Mouse (Mus musculus): ENCODE results near the gene Clec4g. TPM values are rescaled to one million over a fixed set of nuclear protein-coding genes. Genes with fewer than 3 reads are reported as not detected.

Clec4g gene
- polyA plus RNA-seq, 2 experiments, result 2.8 to 3.6 TPM

GRCm38 (mm10) chr8:3711646-3712045, 8.8 kb downstream of the Clec4g start:
- 4% methylated on average over 2 of the region's 2 CpGs for WGBS (ENCODE audit: insufficient replicate concordance)
- DNase-seq (ENCODE audit: low read depth in 3 of 3, low spot score in 3 of 3), result no peak
- ATAC-seq (ENCODE audit: insufficient read depth), result no peak; the same call in 1 of the 2 replicates
- Histone ChIP-seq H3K27me3 (ENCODE audit: control insufficient read depth, insufficient read depth, low read length) (no peaks in the 10 kb centered on the region), H3K9me3 (ENCODE audit: control insufficient read depth, low read length) (no peaks in the 10 kb centered on the region), H3K4me1 (replicated peaks; ENCODE audit: control insufficient read depth in 2 of 2, insufficient read depth in 2 of 2, low read length in 1 of 2) (peaks cover 0 to 12% of the 10 kb centered on the region in 2 experiments; a peak in 2 of 4 replicates), H3K27ac (no peak overlapping the region), H3K4me3 (ENCODE audit: insufficient read depth in 1 of 2, low read depth in 2 of 2, low read length in 2 of 2) (no peak overlapping the region), H3K36me3 (replicated peaks; ENCODE audit: control insufficient read depth, insufficient read depth, low read depth) (no peaks in the 10 kb centered on the region), H3K4me2 (ENCODE audit: low read depth) (peak overlapping the region; percentile 22; the same call in 1 of the 2 replicates), H3K9ac (replicated peaks) (no peak overlapping the region)
- no peak for TF ChIP-seq EP300 (IDR thresholded peaks at IDR 0.05; ENCODE audit: low read depth)
- no peak for TF ChIP-seq CTCF (IDR thresholded peaks at IDR 0.05; ENCODE audit: low read depth)

- no peaks in the 10 kb centered on the region for H3K27me3 ChIP-seq (ENCODE audit: control insufficient read depth, insufficient read depth, low read length)
- H3K36me3 ChIP-seq (replicated peaks; ENCODE audit: control insufficient read depth, insufficient read depth, low read depth), result no peaks in the 10 kb centered on the region
- H3K27ac ChIP-seq, result no peak overlapping the region
- no peak overlapping the region for H3K4me2 ChIP-seq (ENCODE audit: low read depth)
- no peak for ATAC-seq (ENCODE audit: insufficient read depth)
- WGBS (ENCODE audit: insufficient replicate concordance), result 55% methylated on average over 3 of the region's 3 CpGs
- TF ChIP-seq EP300 (IDR thresholded peaks at IDR 0.05; ENCODE audit: low read depth), result no peak
- no peak for TF ChIP-seq CTCF (IDR thresholded peaks at IDR 0.05; ENCODE audit: low read depth)
- H3K9me3 ChIP-seq (ENCODE audit: control insufficient read depth, low read length), result no peaks in the 10 kb centered on the region
- H3K4me3 ChIP-seq (ENCODE audit: insufficient read depth in 1 of 2, low read depth in 2 of 2, low read length in 2 of 2), result no peak overlapping the region
- no peak overlapping the region for H3K9ac ChIP-seq (replicated peaks)
- DNase-seq (ENCODE audit: low read depth in 3 of 3, low spot score in 3 of 3), result no peak
- H3K4me1 ChIP-seq (replicated peaks; ENCODE audit: control insufficient read depth in 2 of 2, insufficient read depth in 2 of 2, low read length in 1 of 2), result peaks cover 0 to 12% of the 10 kb centered on the region in 2 experiments; a peak in 2 of 4 replicates
Measured at GRCm38 (mm10) chr8:3710312-3710711, 10.1 kb downstream of the Clec4g start.

- WGBS (ENCODE audit: insufficient replicate concordance), result 59% methylated on average over 7 of the region's 7 CpGs
- Histone ChIP-seq H3K27me3 (ENCODE audit: control insufficient read depth, insufficient read depth, low read length) (no peaks in the 10 kb centered on the region), H3K36me3 (replicated peaks; ENCODE audit: control insufficient read depth, insufficient read depth, low read depth) (no peaks in the 10 kb centered on the region), H3K4me2 (ENCODE audit: low read depth) (no peak overlapping the region), H3K4me1 (replicated peaks; ENCODE audit: control insufficient read depth in 2 of 2, insufficient read depth in 2 of 2, low read length in 1 of 2) (peaks cover 0 to 12% of the 10 kb centered on the region in 2 experiments; a peak in 2 of 4 replicates), H3K4me3 (ENCODE audit: insufficient read depth in 1 of 2, low read depth in 2 of 2, low read length in 2 of 2) (no peak overlapping the region), H3K9me3 (ENCODE audit: control insufficient read depth, low read length) (no peaks in the 10 kb centered on the region), H3K9ac (replicated peaks) (no peak overlapping the region), H3K27ac (no peak overlapping the region)
- TF ChIP-seq CTCF (IDR thresholded peaks at IDR 0.05; ENCODE audit: low read depth) (no peak), EP300 (IDR thresholded peaks at IDR 0.05; ENCODE audit: low read depth) (no peak)
- DNase-seq (ENCODE audit: low read depth in 3 of 3, low spot score in 3 of 3) (no peak), ATAC-seq (ENCODE audit: insufficient read depth) (no peak)
Measured at GRCm38 (mm10) chr8:3707611-3708010, 12.8 kb downstream of the Clec4g start.

GRCm38 (mm10) chr8:3705711-3706110, 14.7 kb downstream of the Clec4g start:
- no peak for ATAC-seq (ENCODE audit: insufficient read depth)
- H3K4me2 ChIP-seq (ENCODE audit: low read depth), result no peak overlapping the region

GRCm38 (mm10) chr8:3701491-3701890, 19.0 kb downstream of the Clec4g start:
- ATAC-seq (ENCODE audit: insufficient read depth) (no peak), DNase-seq (ENCODE audit: low read depth in 3 of 3, low spot score in 3 of 3) (no peak)
- Histone ChIP-seq H3K9ac (replicated peaks) (no peak overlapping the region), H3K9me3 (ENCODE audit: control insufficient read depth, low read length) (no peaks in the 10 kb centered on the region), H3K27me3 (ENCODE audit: control insufficient read depth, insufficient read depth, low read length) (no peaks in the 10 kb centered on the region), H3K27ac (no peak overlapping the region), H3K4me1 (replicated peaks; ENCODE audit: control insufficient read depth in 2 of 2, insufficient read depth in 2 of 2, low read length in 1 of 2) (no peaks in the 10 kb centered on the region), H3K36me3 (replicated peaks; ENCODE audit: control insufficient read depth, insufficient read depth, low read depth) (no peaks in the 10 kb centered on the region), H3K4me3 (ENCODE audit: insufficient read depth in 1 of 2, low read depth in 2 of 2, low read length in 2 of 2) (no peak overlapping the region), H3K4me2 (ENCODE audit: low read depth) (no peak overlapping the region)
- WGBS (ENCODE audit: insufficient replicate concordance), result 84% methylated on average over 1 of the region's 1 CpGs
- TF ChIP-seq EP300 (IDR thresholded peaks at IDR 0.05; ENCODE audit: low read depth) (no peak), CTCF (IDR thresholded peaks at IDR 0.05; ENCODE audit: low read depth) (no peak)

More at GRCm38 (mm10) chr8:3705711-3706110, 14.7 kb downstream of the Clec4g start:
- Histone ChIP-seq H3K4me1 (replicated peaks; ENCODE audit: control insufficient read depth in 2 of 2, insufficient read depth in 2 of 2, low read length in 1 of 2) (peaks cover 0 to 3% of the 10 kb centered on the region in 2 experiments; a peak in 2 of 4 replicates), H3K27ac (no peak overlapping the region), H3K4me3 (ENCODE audit: insufficient read depth in 1 of 2, low read depth in 2 of 2, low read length in 2 of 2) (no peak overlapping the region), H3K36me3 (replicated peaks; ENCODE audit: control insufficient read depth, insufficient read depth, low read depth) (no peaks in the 10 kb centered on the region), H3K9ac (replicated peaks) (no peak overlapping the region), H3K9me3 (ENCODE audit: control insufficient read depth, low read length) (no peaks in the 10 kb centered on the region), H3K27me3 (ENCODE audit: control insufficient read depth, insufficient read depth, low read length) (no peaks in the 10 kb centered on the region)
- WGBS (ENCODE audit: insufficient replicate concordance), result 30% methylated on average over 4 of the region's 4 CpGs
- DNase-seq (ENCODE audit: low read depth in 3 of 3, low spot score in 3 of 3), result no peak
- peak; percentile 62 for TF ChIP-seq CTCF (IDR thresholded peaks at IDR 0.05; ENCODE audit: low read depth)
- TF ChIP-seq EP300 (IDR thresholded peaks at IDR 0.05; ENCODE audit: low read depth), result no peak
